Mouse (Mus musculus) bone marrow, adult 2 months (tissue): ENCODE data around the gene Polr2f.

ENCODE experiments used
- CTCF ChIP-seq: fragments of 200-500 bp; IDR thresholded peaks from 2 replicates; pipeline ENCODE4 v1.5.1; 2011; ENCODE audit warnings: low read length, control low read depth; ENCODE audit not compliant: control insufficient read depth, insufficient read depth
- POLR2A ChIP-seq: fragments of 200-500 bp; IDR thresholded peaks from 2 replicates; pipeline ENCODE4 v1.6.1; 2011; ENCODE audit warnings: low read depth, mild to moderate bottlenecking, control low read depth, low read length, borderline replicate concordance; ENCODE audit not compliant: control insufficient read depth

GRCm38 (mm10) chr15:79129311-79129710 lies 11.5 kb upstream of the Polr2f start:
- no peak for TF ChIP-seq CTCF
- TF ChIP-seq POLR2A: no peak
